In genomic region chr4:125600642-125601041, GRCm38 (mm10) we compare ENCODE assay signal across 27 mouse cellular contexts.
A peak's percentile ranks its signal among the peaks of the same experiment; 100 is the strongest.
DNase-seq lines count a peak whose midpoint lies in the region; ATAC-seq and TF ChIP-seq lines count a peak whose summit lies in the region.
"Had no signal": no experiment of that assay in that cellular context is flagged by ENCODE, and none has a peak within 500 bp of the region (broad histone marks: within the 10 kb centered on the region; RNA-seq: fewer than 3 reads in every experiment).

No protein-coding gene starts in this region.

- no peak overlapping the region for H3K4me2 ChIP-seq in hindbrain, embryonic 11.5 days (replicated peaks; ENCODE audit: low read depth, low read length)
- no peak overlapping the region for H3K4me2 ChIP-seq in hindbrain, embryonic 14.5 days (replicated peaks)
- no peak overlapping the region for H3K4me2 ChIP-seq in hindbrain, embryonic 15.5 days
- H3K4me2 ChIP-seq: embryonic facial prominence, embryonic 12.5 days; embryonic facial prominence, embryonic 15.5 days; forebrain, embryonic 12.5 days; forebrain, embryonic 15.5 days; heart, embryonic 13.5 days; intestine, embryonic 15.5 days had no signal

- H3K27me3 ChIP-seq in hindbrain, embryonic 11.5 days (ENCODE audit: control insufficient read depth, insufficient read depth, low read length): no peaks in the 10 kb centered on the region
- no peaks in the 10 kb centered on the region for H3K27me3 ChIP-seq in hindbrain, embryonic 14.5 days (ENCODE audit: control insufficient read depth, insufficient read depth, low read length)
- no peaks in the 10 kb centered on the region for H3K27me3 ChIP-seq in E14TG2a.4 (ENCODE audit: insufficient read depth, low read length)
- peaks cover 22% of the 10 kb centered on the region for H3K27me3 ChIP-seq in embryonic facial prominence, embryonic 10.5 days (replicated peaks; ENCODE audit: low read depth, poor library complexity, severe bottlenecking)
- no peaks in the 10 kb centered on the region for H3K27me3 ChIP-seq in hindbrain, embryonic 15.5 days
- H3K27me3 ChIP-seq: embryonic facial prominence, embryonic 12.5 days had no signal

- no peak overlapping the region for H3K4me3 ChIP-seq in hindbrain, embryonic 11.5 days (ENCODE audit: low read depth, low read length)
- H3K4me3 ChIP-seq in hindbrain, embryonic 14.5 days (replicated peaks; ENCODE audit: low read length): no peak overlapping the region
- H3K4me3 ChIP-seq in E14TG2a.4 (replicated peaks; ENCODE audit: low read length): peak overlapping the region; percentile 30
- H3K4me3 ChIP-seq in embryonic facial prominence, embryonic 10.5 days: no peak overlapping the region
- H3K4me3 ChIP-seq in hindbrain, embryonic 15.5 days: no peak overlapping the region
- no peak overlapping the region for H3K4me3 ChIP-seq in left cerebral cortex, adult 2 months
- H3K4me3 ChIP-seq: embryonic facial prominence, embryonic 12.5 days; embryonic facial prominence, embryonic 15.5 days; forebrain, embryonic 12.5 days; forebrain, embryonic 15.5 days; heart, adult 2 months; heart, embryonic 10.5 days; heart, embryonic 13.5 days; intestine, embryonic 15.5 days had no signal

- WGBS in hindbrain, embryonic 11.5 days: 66% methylated on average over 8 of the region's 8 CpGs
- 47% methylated on average over 8 of the region's 8 CpGs for WGBS in hindbrain, embryonic 14.5 days
- 75% methylated on average over 8 of the region's 8 CpGs for WGBS in embryonic facial prominence, embryonic 10.5 days
- WGBS in hindbrain, embryonic 15.5 days: 55% methylated on average over 8 of the region's 8 CpGs

- ATAC-seq in hindbrain, embryonic 11.5 days (ENCODE audit: low FRiP score): peak; percentile 59; the same call in 1 of the 2 replicates
- ATAC-seq in hindbrain, embryonic 14.5 days (ENCODE audit: low FRiP score): no peak
- ATAC-seq in hindbrain, embryonic 15.5 days (ENCODE audit: low FRiP score, low read depth): peak; percentile 21; the same call in 1 of the 2 replicates
- ATAC-seq: CD4-positive, CD25-positive, alpha-beta regulatory T cell, adult 4 months; forebrain, embryonic 15.5 days; intestine, embryonic 15.5 days; Patski had no signal

- no peaks in the 10 kb centered on the region for H3K4me1 ChIP-seq in hindbrain, embryonic 11.5 days (replicated peaks; ENCODE audit: control insufficient read depth, insufficient read depth, low read length)
- peaks cover 18% of the 10 kb centered on the region; the same call in 1 of the 2 replicates for H3K4me1 ChIP-seq in hindbrain, embryonic 14.5 days (replicated peaks; ENCODE audit: control insufficient read depth, insufficient read depth, low read length)
- H3K4me1 ChIP-seq in E14TG2a.4 (replicated peaks; ENCODE audit: low read depth, low read length): peaks cover 90% of the 10 kb centered on the region
- peaks cover 35% of the 10 kb centered on the region for H3K4me1 ChIP-seq in embryonic facial prominence, embryonic 10.5 days
- peaks cover 47% of the 10 kb centered on the region for H3K4me1 ChIP-seq in hindbrain, embryonic 15.5 days (replicated peaks)
- H3K4me1 ChIP-seq: heart, embryonic 13.5 days; intestine, embryonic 15.5 days had no signal

- intact Hi-C loops in left cerebral cortex, adult 2 months (cut with DNase I): loop anchor here (10.0 kb wide), 1 partner anchor 366 kb away; no protein-coding TSS in a partner anchor

- DNase-seq in hindbrain, embryonic 11.5 days (ENCODE audit: low spot score): peak; percentile 28
- DNase-seq in hindbrain, embryonic 14.5 days (ENCODE audit: low spot score): no peak
- no peak for DNase-seq in embryonic facial prominence, embryonic 10.5 days (ENCODE audit: low spot score)
- no peak for DNase-seq in left cerebral cortex, adult 2 months (ENCODE audit: extremely low spot score in 1 of 2, low spot score in 2 of 2)
- DNase-seq in testis, postnatal 14 days (ENCODE audit: low spot score): no peak
- DNase-seq: adrenal gland, postnatal 10 days; adrenal gland, postnatal 36 days; cerebellum, adult 18-20 months; cerebellum, adult 9-10 months; cerebellum, postnatal 14 days; gastrocnemius, postnatal 10 days; gastrocnemius, postnatal 36 days; heart, adult 2 months; heart, postnatal 14 days; heart, postnatal 4 days; kidney, adult 11 months had no signal

- TF ChIP-seq CTCF in E14TG2a.4 (conservative IDR thresholded peaks at IDR 0.05; ENCODE audit: low read length): no peak
- no peak for TF ChIP-seq CTCF in left cerebral cortex, adult 2 months (IDR thresholded peaks at IDR 0.05)

- H3K36me3 ChIP-seq in hindbrain, embryonic 11.5 days (ENCODE audit: control insufficient read depth, insufficient read depth, low read length): no peaks in the 10 kb centered on the region
- no peaks in the 10 kb centered on the region for H3K36me3 ChIP-seq in hindbrain, embryonic 14.5 days (replicated peaks; ENCODE audit: control insufficient read depth, insufficient read depth)
- no peaks in the 10 kb centered on the region for H3K36me3 ChIP-seq in E14TG2a.4 (ENCODE audit: insufficient read depth, low read length)
- no peaks in the 10 kb centered on the region for H3K36me3 ChIP-seq in embryonic facial prominence, embryonic 10.5 days (replicated peaks)
- H3K36me3 ChIP-seq in hindbrain, embryonic 15.5 days: no peaks in the 10 kb centered on the region
- H3K36me3 ChIP-seq: embryonic facial prominence, embryonic 12.5 days; embryonic facial prominence, embryonic 15.5 days; forebrain, embryonic 12.5 days; forebrain, embryonic 15.5 days; heart, embryonic 10.5 days; heart, embryonic 13.5 days; intestine, embryonic 15.5 days had no signal

- no peaks in the 10 kb centered on the region for H3K9me3 ChIP-seq in hindbrain, embryonic 11.5 days (ENCODE audit: control insufficient read depth, low read length)
- no peaks in the 10 kb centered on the region for H3K9me3 ChIP-seq in hindbrain, embryonic 14.5 days (ENCODE audit: control insufficient read depth, low read length)
- 0 out of 2 replicates have a peak, but pooled peaks cover 5% of the 10 kb centered on the region for H3K9me3 ChIP-seq in E14TG2a.4 (ENCODE audit: low read length)
- H3K9me3 ChIP-seq in embryonic facial prominence, embryonic 10.5 days: no peaks in the 10 kb centered on the region
- H3K9me3 ChIP-seq in hindbrain, embryonic 15.5 days: no peaks in the 10 kb centered on the region
- H3K9me3 ChIP-seq: embryonic facial prominence, embryonic 12.5 days; embryonic facial prominence, embryonic 15.5 days; forebrain, embryonic 12.5 days; forebrain, embryonic 15.5 days; heart, embryonic 10.5 days; heart, embryonic 13.5 days; intestine, embryonic 15.5 days had no signal

- no peak overlapping the region for H3K27ac ChIP-seq in hindbrain, embryonic 11.5 days (ENCODE audit: low read depth, low read length)
- H3K27ac ChIP-seq in hindbrain, embryonic 14.5 days: no peak overlapping the region
- peak overlapping the region; percentile 19; the same call in 1 of the 2 replicates for H3K27ac ChIP-seq in embryonic facial prominence, embryonic 10.5 days (replicated peaks)
- H3K27ac ChIP-seq in hindbrain, embryonic 15.5 days (replicated peaks): no peak overlapping the region
- H3K27ac ChIP-seq in left cerebral cortex, adult 2 months: no peak overlapping the region
- H3K27ac ChIP-seq: embryonic facial prominence, embryonic 12.5 days; embryonic facial prominence, embryonic 15.5 days; forebrain, embryonic 12.5 days; forebrain, embryonic 15.5 days; heart, adult 2 months; heart, embryonic 10.5 days; heart, embryonic 13.5 days; intestine, embryonic 15.5 days had no signal

- no peak overlapping the region for H3K9ac ChIP-seq in hindbrain, embryonic 11.5 days (ENCODE audit: low read depth, low read length)
- H3K9ac ChIP-seq in hindbrain, embryonic 14.5 days: no peak overlapping the region
- H3K9ac ChIP-seq in hindbrain, embryonic 15.5 days: no peak overlapping the region
- H3K9ac ChIP-seq: embryonic facial prominence, embryonic 12.5 days; embryonic facial prominence, embryonic 15.5 days; forebrain, embryonic 12.5 days; forebrain, embryonic 15.5 days; heart, embryonic 13.5 days; intestine, embryonic 15.5 days had no signal
